Mouse (Mus musculus): ENCODE measurements around the gene Pgpep1. TPM values are rescaled to one million over a fixed set of nuclear protein-coding genes. Genes with fewer than 3 reads are reported as not detected.

Pgpep1 gene
- polyA plus RNA-seq, 1 experiment from 2014 or later, result 18.9 TPM

- peak overlapping the region; percentile 83 for H3K4me3 ChIP-seq (ENCODE audit: low read depth, low read length)
- H3K4me2 ChIP-seq (ENCODE audit: low read depth, low read length), result peak overlapping the region; percentile 94
- ATAC-seq (ENCODE audit: low read depth), result no peak; the same call in 1 of the 2 replicates
- no peaks in the 10 kb centered on the region; the same call in 1 of the 2 replicates for H3K9me3 ChIP-seq (replicated peaks; ENCODE audit: control insufficient read depth, low read length)
- no peaks in the 10 kb centered on the region for H3K27me3 ChIP-seq (ENCODE audit: control insufficient read depth, insufficient read depth, low read depth, low read length)
- H3K9ac ChIP-seq (ENCODE audit: low read depth, low read length), result peak overlapping the region; percentile 76
- 33% methylated on average over 19 of the region's 19 CpGs for WGBS (ENCODE audit: insufficient replicate concordance)
- H3K4me1 ChIP-seq (ENCODE audit: control insufficient read depth, low read depth, low read length), result peaks cover 43% of the 10 kb centered on the region
- H3K36me3 ChIP-seq (ENCODE audit: control insufficient read depth, insufficient read depth), result no peaks in the 10 kb centered on the region
- H3K27ac ChIP-seq (ENCODE audit: low read length), result peak overlapping the region; percentile 97
Observed at GRCm38 (mm10) chr8:70672325-70673078, 12.3 kb upstream of the Pgpep1 start.

GRCm38 (mm10) chr8:70671615-70672324 is 11.6 kb upstream of the Pgpep1 start:
- Histone ChIP-seq H3K27me3 (ENCODE audit: control insufficient read depth, insufficient read depth, low read depth, low read length) (no peaks in the 10 kb centered on the region), H3K4me2 (ENCODE audit: low read depth, low read length) (no peak overlapping the region), H3K27ac (ENCODE audit: low read length) (no peak overlapping the region; the same call in 1 of the 2 replicates), H3K4me3 (ENCODE audit: low read depth, low read length) (no peak overlapping the region), H3K9me3 (replicated peaks; ENCODE audit: control insufficient read depth, low read length) (no peaks in the 10 kb centered on the region; the same call in 1 of the 2 replicates), H3K9ac (ENCODE audit: low read depth, low read length) (no peak overlapping the region), H3K36me3 (ENCODE audit: control insufficient read depth, insufficient read depth) (no peaks in the 10 kb centered on the region), H3K4me1 (ENCODE audit: control insufficient read depth, low read depth, low read length) (peaks cover 42% of the 10 kb centered on the region)
- ATAC-seq (ENCODE audit: low read depth), result no peak
- WGBS (ENCODE audit: insufficient replicate concordance), result 80% methylated on average over 10 of the region's 10 CpGs

- peaks cover 11% of the 10 kb centered on the region for H3K4me1 ChIP-seq (ENCODE audit: control insufficient read depth, low read depth, low read length)
- no peaks in the 10 kb centered on the region for H3K36me3 ChIP-seq (ENCODE audit: control insufficient read depth, insufficient read depth)
- no peak overlapping the region for H3K27ac ChIP-seq (ENCODE audit: low read length)
- H3K4me3 ChIP-seq (ENCODE audit: low read depth, low read length), result no peak overlapping the region
- 66% methylated on average over 5 of the region's 5 CpGs for WGBS (ENCODE audit: insufficient replicate concordance)
- no peaks in the 10 kb centered on the region; the same call in 1 of the 2 replicates for H3K9me3 ChIP-seq (replicated peaks; ENCODE audit: control insufficient read depth, low read length)
- H3K4me2 ChIP-seq (ENCODE audit: low read depth, low read length), result no peak overlapping the region
- peak; percentile 39; the same call in 1 of the 2 replicates for ATAC-seq (ENCODE audit: low read depth)
- H3K27me3 ChIP-seq (ENCODE audit: control insufficient read depth, insufficient read depth, low read depth, low read length), result no peaks in the 10 kb centered on the region
- H3K9ac ChIP-seq (ENCODE audit: low read depth, low read length), result no peak overlapping the region
Observed at GRCm38 (mm10) chr8:70667071-70667470, 6.9 kb upstream of the Pgpep1 start.

- no peak overlapping the region for H3K9ac ChIP-seq (ENCODE audit: low read depth, low read length)
- peak overlapping the region; percentile 29; the same call in 1 of the 2 replicates for H3K27ac ChIP-seq (ENCODE audit: low read length)
- peak; percentile 85 for ATAC-seq (ENCODE audit: low read depth)
- H3K9me3 ChIP-seq (replicated peaks; ENCODE audit: control insufficient read depth, low read length), result no peaks in the 10 kb centered on the region; the same call in 1 of the 2 replicates
- no peak overlapping the region for H3K4me2 ChIP-seq (ENCODE audit: low read depth, low read length)
- H3K27me3 ChIP-seq (ENCODE audit: control insufficient read depth, insufficient read depth, low read depth, low read length), result no peaks in the 10 kb centered on the region
- H3K4me3 ChIP-seq (ENCODE audit: low read depth, low read length), result no peak overlapping the region
- peaks cover 16% of the 10 kb centered on the region for H3K4me1 ChIP-seq (ENCODE audit: control insufficient read depth, low read depth, low read length)
- H3K36me3 ChIP-seq (ENCODE audit: control insufficient read depth, insufficient read depth), result no peaks in the 10 kb centered on the region
- 56% methylated on average over 2 of the region's 2 CpGs for WGBS (ENCODE audit: insufficient replicate concordance)
Observed at GRCm38 (mm10) chr8:70665599-70665998, 5.4 kb upstream of the Pgpep1 start.

GRCm38 (mm10) chr8:70664631-70665030 is 4.4 kb upstream of the Pgpep1 start:
- Histone ChIP-seq H3K4me2 (ENCODE audit: low read depth, low read length) (no peak overlapping the region), H3K9ac (ENCODE audit: low read depth, low read length) (no peak overlapping the region), H3K4me3 (ENCODE audit: low read depth, low read length) (no peak overlapping the region), H3K9me3 (replicated peaks; ENCODE audit: control insufficient read depth, low read length) (no peaks in the 10 kb centered on the region; the same call in 1 of the 2 replicates), H3K27ac (ENCODE audit: low read length) (no peak overlapping the region), H3K36me3 (ENCODE audit: control insufficient read depth, insufficient read depth) (no peaks in the 10 kb centered on the region), H3K4me1 (ENCODE audit: control insufficient read depth, low read depth, low read length) (peaks cover 26% of the 10 kb centered on the region), H3K27me3 (ENCODE audit: control insufficient read depth, insufficient read depth, low read depth, low read length) (no peaks in the 10 kb centered on the region)
- no peak for ATAC-seq (ENCODE audit: low read depth)
- 60% methylated on average over 3 of the region's 3 CpGs for WGBS (ENCODE audit: insufficient replicate concordance)

GRCm38 (mm10) chr8:70663691-70664090 is 3.5 kb upstream of the Pgpep1 start:
- H3K27me3 ChIP-seq (ENCODE audit: control insufficient read depth, insufficient read depth, low read depth, low read length), result no peaks in the 10 kb centered on the region
- no peak overlapping the region for H3K27ac ChIP-seq (ENCODE audit: low read length)
- no peak overlapping the region for H3K4me2 ChIP-seq (ENCODE audit: low read depth, low read length)
- no peaks in the 10 kb centered on the region for H3K36me3 ChIP-seq (ENCODE audit: control insufficient read depth, insufficient read depth)
- H3K4me3 ChIP-seq (ENCODE audit: low read depth, low read length), result no peak overlapping the region
- H3K9ac ChIP-seq (ENCODE audit: low read depth, low read length), result no peak overlapping the region
- WGBS (ENCODE audit: insufficient replicate concordance), result 53% methylated on average over 4 of the region's 4 CpGs
- peaks cover 32% of the 10 kb centered on the region for H3K4me1 ChIP-seq (ENCODE audit: control insufficient read depth, low read depth, low read length)
- H3K9me3 ChIP-seq (replicated peaks; ENCODE audit: control insufficient read depth, low read length), result no peaks in the 10 kb centered on the region; the same call in 1 of the 2 replicates
- ATAC-seq (ENCODE audit: low read depth), result no peak

- Histone ChIP-seq H3K27me3 (ENCODE audit: control insufficient read depth, insufficient read depth, low read depth, low read length) (no peaks in the 10 kb centered on the region), H3K36me3 (ENCODE audit: control insufficient read depth, insufficient read depth) (0 out of 2 replicates have a peak, but pooled peaks cover 2% of the 10 kb centered on the region), H3K4me2 (ENCODE audit: low read depth, low read length) (peak overlapping the region; percentile 93), H3K4me1 (ENCODE audit: control insufficient read depth, low read depth, low read length) (peaks cover 33% of the 10 kb centered on the region), H3K4me3 (ENCODE audit: low read depth, low read length) (peak overlapping the region; percentile 84), H3K9me3 (replicated peaks; ENCODE audit: control insufficient read depth, low read length) (no peaks in the 10 kb centered on the region), H3K9ac (ENCODE audit: low read depth, low read length) (peak overlapping the region; percentile 89), H3K27ac (ENCODE audit: low read length) (peak overlapping the region; percentile 84)
- WGBS (ENCODE audit: insufficient replicate concordance), result under 1% methylated on average over 44 of the region's 44 CpGs
- peak; percentile 94 for ATAC-seq (ENCODE audit: low read depth)
Observed at GRCm38 (mm10) chr8:70659604-70660272, 450 bp downstream of the Pgpep1 start.

- Histone ChIP-seq H3K9ac (ENCODE audit: low read depth, low read length) (peak overlapping the region; percentile 89), H3K4me2 (ENCODE audit: low read depth, low read length) (peak overlapping the region; percentile 93), H3K27me3 (ENCODE audit: control insufficient read depth, insufficient read depth, low read depth, low read length) (no peaks in the 10 kb centered on the region), H3K27ac (ENCODE audit: low read length) (peak overlapping the region; percentile 84), H3K4me3 (ENCODE audit: low read depth, low read length) (peak overlapping the region; percentile 84), H3K36me3 (ENCODE audit: control insufficient read depth, insufficient read depth) (0 out of 2 replicates have a peak, but pooled peaks cover 2% of the 10 kb centered on the region), H3K4me1 (ENCODE audit: control insufficient read depth, low read depth, low read length) (peaks cover 33% of the 10 kb centered on the region), H3K9me3 (replicated peaks; ENCODE audit: control insufficient read depth, low read length) (no peaks in the 10 kb centered on the region)
- 1% methylated on average over 31 of the region's 31 CpGs for WGBS (ENCODE audit: insufficient replicate concordance)
- peak; percentile 66 for ATAC-seq (ENCODE audit: low read depth)
Observed at GRCm38 (mm10) chr8:70658897-70659603, 1.1 kb downstream of the Pgpep1 start.

Data from liver, embryonic 16.5 days (tissue).